Mouse (Mus musculus) bone marrow macrophage, adult 2 months (primary cell): ENCODE measurements around the gene Rasal2. TPM values are rescaled to one million over a fixed set of nuclear protein-coding genes. Genes with fewer than 3 reads are reported as not detected.
"Not testable (repeated sequence)": the region's sequence is repeated elsewhere in the genome, so short reads cannot be mapped to it uniquely, and the experiment has no call there.

Experiments
- H3K27ac ChIP-seq: 2 replicates; pipeline ENCODE4 v1.5.1; 2012; ENCODE audit warnings: low read depth, low read length; ENCODE audit not compliant: insufficient read depth
- H3K4me1 ChIP-seq: 2 replicates; pipeline ENCODE4 v1.6.1; 2012; ENCODE audit warnings: low read length; ENCODE audit not compliant: control insufficient read depth, insufficient read depth
- H3K4me3 ChIP-seq: 2 replicates; pipeline ENCODE4 v1.5.1; 2012; ENCODE audit warnings: mild to moderate bottlenecking, low read length, moderate library complexity; ENCODE audit not compliant: insufficient read depth
- CTCF ChIP-seq: IDR thresholded peaks from 2 replicates; pipeline ENCODE4 v1.5.1; 2012; ENCODE audit warnings: low read depth, mild to moderate bottlenecking, low read length, moderate library complexity
- POLR2A ChIP-seq: IDR thresholded peaks from 2 replicates; pipeline ENCODE4 v1.6.1; 2012; ENCODE audit warnings: mild to moderate bottlenecking, low read depth, low read length, borderline replicate concordance
- polyA plus RNA-seq: library from polyadenylated mRNA; stranded (reverse); fragments of >200 nt; gene quantifications from 2 replicates; pipeline ENCODE4 v1.2.4, GENCODE M21; 2012; ENCODE audit not compliant: missing spikeins, insufficient read depth, insufficient read length

Gene Rasal2
- polyA plus RNA-seq, 1 experiment, result 1.8 TPM

DNA sequence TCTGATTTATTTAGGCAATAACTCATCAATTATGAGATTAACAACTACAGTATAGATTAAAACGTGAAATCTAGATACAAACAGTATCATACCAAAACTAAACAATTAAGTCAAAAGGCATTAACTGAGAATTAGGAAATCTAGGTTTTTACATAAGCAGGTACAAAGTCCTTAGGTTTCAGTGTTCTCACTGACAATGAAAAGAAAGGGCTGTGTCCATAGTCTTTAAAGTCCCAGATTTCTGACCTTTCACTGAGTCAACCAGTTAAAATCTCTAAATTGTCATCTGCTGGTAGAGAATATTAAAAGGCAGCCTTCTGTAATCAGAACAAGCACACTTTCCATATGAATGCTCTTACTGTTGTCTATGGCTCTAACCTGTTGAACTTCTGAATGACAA, 156.6 kb downstream of the Rasal2 start:
- Histone ChIP-seq H3K4me1 (peaks cover 5% of the 10 kb centered on the region), H3K27ac (no peak overlapping the region), H3K4me3 (no peak overlapping the region)
- TF ChIP-seq POLR2A (no peak), CTCF (no peak)

DNA sequence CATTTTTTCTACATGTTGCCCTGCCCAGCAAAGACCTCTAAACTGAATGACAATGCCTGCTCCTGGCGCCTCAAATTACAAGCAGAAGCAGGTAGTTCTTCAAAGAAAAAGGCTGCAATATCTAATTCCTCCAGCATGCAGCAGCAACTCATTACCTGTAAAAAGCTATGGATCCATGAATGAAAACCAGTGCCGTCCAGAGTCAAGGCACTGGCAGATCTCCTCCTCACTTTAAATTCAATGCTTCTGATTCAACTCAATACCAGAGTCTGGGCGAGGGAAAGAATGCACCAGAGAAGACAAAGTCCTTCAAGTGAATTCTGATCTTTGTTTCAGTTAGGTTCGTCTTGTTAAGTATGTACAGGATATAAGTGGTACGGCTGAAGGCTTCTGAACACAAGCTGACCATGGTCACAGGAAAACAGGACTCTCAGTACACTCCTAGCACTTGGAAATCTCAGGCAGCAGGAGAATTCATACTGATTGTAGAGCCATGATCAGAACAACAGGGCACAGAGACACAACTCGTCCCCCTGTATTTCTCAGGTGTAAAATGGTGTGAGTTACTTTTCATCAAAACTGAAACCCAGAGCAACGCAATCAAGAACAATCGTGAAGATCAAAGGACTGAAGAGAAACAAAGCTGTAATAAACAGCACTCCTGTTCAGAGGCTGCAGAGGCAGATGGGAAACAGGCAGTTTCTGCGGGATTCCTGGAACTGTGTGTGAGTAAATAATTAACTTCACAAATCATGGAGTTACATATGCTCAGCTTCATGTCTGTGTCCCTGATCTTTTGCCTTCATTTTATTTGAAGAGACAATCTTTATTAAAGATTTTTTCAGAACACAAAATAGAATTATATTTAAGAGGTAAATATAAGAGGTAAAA, 158.6 kb downstream of the Rasal2 start:
- H3K4me3 ChIP-seq, result no peak overlapping the region
- H3K27ac ChIP-seq, result no peak overlapping the region
- peaks cover 5% of the 10 kb centered on the region for H3K4me1 ChIP-seq
- no peak for TF ChIP-seq CTCF
- no peak for TF ChIP-seq POLR2A

DNA sequence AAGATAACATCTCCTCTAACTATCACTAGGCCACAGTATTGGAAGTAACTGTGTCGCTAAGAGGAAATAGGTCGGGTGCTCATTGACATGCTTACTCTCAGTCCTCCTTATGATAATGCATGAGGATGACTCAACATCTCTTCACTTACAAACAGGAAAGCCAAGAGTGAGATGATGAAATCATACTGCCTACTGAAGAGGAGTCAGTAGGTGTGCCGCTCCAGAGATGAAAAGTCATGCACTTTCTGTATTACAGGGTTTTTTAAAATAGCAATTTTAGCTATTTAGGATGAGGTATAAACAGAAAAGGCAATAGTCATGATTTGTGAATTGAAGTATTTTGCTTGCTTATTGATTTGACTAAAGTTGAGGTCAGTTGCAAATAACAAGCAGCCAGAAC, 164.3 kb downstream of the Rasal2 start:
- Histone ChIP-seq H3K4me1 (peaks cover 2% of the 10 kb centered on the region; the same call in 1 of the 2 replicates), H3K4me3 (no peak overlapping the region), H3K27ac (no peak overlapping the region)
- no peak for TF ChIP-seq CTCF
- TF ChIP-seq POLR2A, result no peak

DNA sequence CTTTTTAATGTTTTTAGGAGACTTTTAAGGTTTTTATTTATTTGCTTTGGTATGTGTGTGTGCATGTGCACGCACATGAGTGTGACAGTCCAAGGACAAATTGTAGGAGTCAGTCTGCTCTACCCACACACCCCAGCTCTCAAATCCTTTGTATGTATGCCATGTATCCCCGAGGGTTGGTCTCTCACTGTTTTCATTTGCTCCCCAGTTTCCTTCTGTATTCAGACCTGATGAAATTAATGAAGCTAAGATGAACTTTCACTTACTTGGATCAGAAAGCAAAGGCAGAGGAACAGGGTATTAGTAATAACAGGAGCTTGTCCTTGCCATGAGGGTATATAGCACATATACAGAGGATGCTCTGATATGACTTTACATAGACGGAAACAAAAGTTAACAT, 165.1 kb downstream of the Rasal2 start:
- no peak overlapping the region for H3K4me3 ChIP-seq
- no peak overlapping the region for H3K27ac ChIP-seq
- no peak for TF ChIP-seq CTCF
- no peak for TF ChIP-seq POLR2A
- H3K4me1 ChIP-seq, result peaks cover 2% of the 10 kb centered on the region; the same call in 1 of the 2 replicates

DNA sequence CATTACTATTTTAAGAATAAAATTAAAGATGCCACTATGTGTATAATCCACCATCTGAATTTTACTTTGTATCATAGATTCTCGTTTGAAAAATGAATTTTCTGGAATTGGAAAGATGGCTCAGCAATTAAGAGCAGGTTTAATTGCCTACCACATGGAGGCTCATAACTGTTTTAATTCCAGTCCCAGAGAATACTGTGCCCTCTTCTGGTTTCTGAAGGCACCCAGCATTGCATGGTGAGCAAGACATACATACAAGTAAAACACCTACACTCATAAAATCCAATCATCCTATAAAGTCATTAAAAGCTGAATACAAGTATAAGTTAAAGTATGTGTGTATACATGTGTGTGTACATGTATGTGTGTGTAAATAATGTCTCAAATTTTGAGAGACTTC, 165.6 kb downstream of the Rasal2 start:
- H3K4me3 ChIP-seq, result no peak overlapping the region
- H3K4me1 ChIP-seq, result peaks cover 2% of the 10 kb centered on the region; the same call in 1 of the 2 replicates
- no peak overlapping the region for H3K27ac ChIP-seq
- TF ChIP-seq POLR2A, result no peak
- TF ChIP-seq CTCF, result no peak

DNA sequence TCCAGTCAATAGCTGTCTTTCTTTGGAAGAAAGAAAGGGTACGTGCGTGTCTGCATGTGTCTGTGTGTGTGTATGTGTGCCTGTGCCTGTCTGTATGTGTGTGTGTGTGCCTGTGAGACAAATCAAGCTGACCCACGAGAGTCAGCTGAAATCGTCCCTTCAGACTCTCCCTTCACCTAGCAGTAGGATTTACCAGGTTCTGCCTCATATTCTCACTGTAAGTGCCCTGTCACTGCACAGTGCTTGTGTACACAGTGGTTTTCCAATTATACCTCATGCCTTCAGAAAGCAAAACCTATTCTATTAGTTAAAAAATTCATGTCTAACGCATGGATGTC, 168.0 kb downstream of the Rasal2 start:
- Histone ChIP-seq H3K4me3 (no peak overlapping the region), H3K4me1 (peaks cover 2% of the 10 kb centered on the region; the same call in 1 of the 2 replicates), H3K27ac (no peak overlapping the region)
- TF ChIP-seq CTCF (no peak), POLR2A (no peak)

DNA sequence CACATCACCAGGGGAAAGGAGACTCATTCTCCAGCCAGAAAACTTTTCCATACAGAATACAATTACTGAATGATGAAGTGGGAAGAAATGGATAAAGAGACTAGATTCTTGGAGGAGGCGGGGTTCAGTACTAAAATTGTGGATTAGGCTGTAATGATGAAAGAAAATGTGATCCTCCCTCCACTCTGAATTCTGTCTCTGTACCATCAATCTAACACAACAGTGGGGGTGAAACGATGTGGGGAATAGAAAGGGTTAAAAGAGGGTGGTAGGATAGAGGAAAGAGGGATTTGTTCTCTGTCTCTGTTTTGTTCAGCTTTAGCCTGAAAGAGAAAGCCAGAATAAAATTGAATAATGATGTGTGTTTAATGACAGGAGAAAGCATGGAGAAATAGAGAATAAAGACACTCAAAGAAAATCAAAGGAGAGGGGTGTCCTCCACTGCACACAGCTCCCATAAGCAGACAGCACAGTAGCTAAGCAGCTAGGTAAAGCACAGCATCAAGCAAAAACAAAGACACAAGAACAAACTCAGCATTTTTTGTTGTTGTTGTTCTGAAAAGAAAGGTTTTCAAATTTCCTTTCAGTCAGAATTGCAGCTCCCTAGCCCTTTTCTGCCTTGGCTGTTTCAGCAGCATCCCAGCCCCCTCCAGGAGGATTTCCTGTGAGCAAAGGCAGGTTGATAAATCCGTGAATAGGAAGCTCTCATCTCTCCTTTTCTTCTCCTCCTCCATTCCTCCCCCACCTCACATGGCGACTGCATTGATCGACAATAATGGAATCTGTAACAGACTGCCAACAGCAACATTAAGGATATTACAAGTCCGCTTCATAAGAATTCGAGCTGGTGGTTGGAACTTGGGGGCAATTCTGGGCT, 168.6 kb downstream of the Rasal2 start:
- TF ChIP-seq POLR2A, result no peak
- no peak for TF ChIP-seq CTCF
- Histone ChIP-seq H3K4me3 (no peak overlapping the region), H3K27ac (no peak overlapping the region), H3K4me1 (peaks cover 2% of the 10 kb centered on the region; the same call in 1 of the 2 replicates)

DNA sequence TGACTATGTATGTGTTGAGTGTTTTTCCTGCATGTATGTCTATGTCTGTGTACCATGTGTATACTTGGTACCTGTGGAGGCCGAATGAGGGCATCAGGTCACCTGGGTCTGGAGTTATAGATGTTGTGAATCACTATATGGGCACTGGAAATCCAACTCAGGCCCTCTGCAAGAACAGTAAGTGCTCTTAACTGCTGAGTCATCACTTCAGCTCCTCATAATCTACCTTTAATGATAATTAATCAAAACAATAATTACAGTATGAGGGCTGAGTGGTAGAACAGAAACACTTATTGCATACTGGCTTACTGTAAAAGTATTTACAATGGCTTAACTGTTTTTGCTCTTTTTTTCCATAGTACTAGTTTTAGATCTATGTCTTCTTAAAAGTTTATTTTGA, 172.7 kb downstream of the Rasal2 start:
- TF ChIP-seq POLR2A, result no peak
- no peak for TF ChIP-seq CTCF
- no peak overlapping the region for H3K27ac ChIP-seq
- H3K4me1 ChIP-seq, result no peaks in the 10 kb centered on the region
- no peak overlapping the region for H3K4me3 ChIP-seq

DNA sequence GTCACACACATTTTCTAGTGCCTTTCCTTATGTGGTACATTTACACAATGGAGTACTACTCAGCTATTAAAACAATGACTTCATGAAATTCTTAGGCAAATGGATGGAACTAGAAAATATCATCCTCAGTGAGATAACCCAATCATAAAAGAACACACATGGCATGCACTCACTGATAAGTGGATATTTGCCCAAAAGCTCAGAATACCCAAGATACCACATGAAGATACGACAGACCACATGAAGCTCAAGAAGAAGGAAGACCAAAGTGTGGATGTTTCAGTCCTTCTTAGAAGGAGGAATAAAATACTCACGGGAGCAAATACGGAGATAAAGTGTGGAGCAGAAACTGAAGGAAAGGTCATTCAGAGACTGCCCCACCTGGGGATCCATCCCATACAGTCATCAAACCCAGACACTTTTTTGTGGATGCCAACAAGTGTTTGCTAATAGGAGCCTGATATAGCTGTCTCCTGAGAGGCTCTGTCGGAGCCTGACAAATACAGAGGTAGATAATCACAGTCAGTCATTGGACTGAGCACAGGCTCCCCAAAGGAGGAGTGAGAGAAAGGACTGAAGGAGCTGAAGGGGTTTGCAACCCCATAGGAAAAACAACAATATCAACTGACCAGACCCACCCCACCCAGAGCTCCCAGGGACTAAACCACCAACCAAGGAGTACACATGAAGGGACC, 175.6 kb downstream of the Rasal2 start:
- not testable (repeated sequence) for H3K4me1 ChIP-seq, H3K27ac ChIP-seq, H3K4me3 ChIP-seq

DNA sequence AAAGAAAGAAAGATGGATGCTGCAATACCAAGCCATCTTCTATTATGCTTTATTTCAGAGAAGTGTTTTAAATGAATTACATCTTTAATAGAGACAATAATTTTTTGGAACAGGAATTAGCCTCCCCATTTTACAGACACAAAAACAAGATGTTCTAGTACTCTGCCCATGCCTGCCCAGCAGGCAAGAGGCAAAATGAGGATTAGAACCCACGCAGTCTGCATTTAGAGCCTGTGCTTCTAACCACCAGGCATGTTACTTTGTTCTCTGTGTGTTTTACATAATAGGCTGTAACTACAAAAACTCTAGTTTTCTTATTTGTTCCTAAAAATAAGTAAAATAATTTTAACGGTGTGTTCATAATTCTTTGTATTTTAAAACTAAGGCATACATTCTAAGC, 178.9 kb downstream of the Rasal2 start:
- H3K4me1 ChIP-seq, result peaks cover 7% of the 10 kb centered on the region
- no peak overlapping the region for H3K4me3 ChIP-seq
- no peak for TF ChIP-seq CTCF
- no peak for TF ChIP-seq POLR2A
- H3K27ac ChIP-seq, result no peak overlapping the region
